Mouse (Mus musculus) activated CD4-positive, CD25-positive, alpha-beta regulatory T cell, adult 4 months (primary cell): ENCODE measurements around the gene Mettl23. TPM values are rescaled to one million over a fixed set of nuclear protein-coding genes. Genes with fewer than 3 reads are reported as not detected.
A peak's percentile ranks its signal among the peaks of the same experiment; 100 is the strongest.

Source experiments
- ATAC-seq: one replicate; pipeline ENCODE4 v1.8.0; 2017
- polyA plus RNA-seq, 2 experiments: library from polyadenylated mRNA; unstranded; fragments of 100-300 nt; shearing (Covaris generic); gene quantifications; one replicate each; pipeline ENCODE4 v1.2.1; 2017

Gene Mettl23
- 100 to 1,000 TPM; 105 to 149 TPM for polyA plus RNA-seq

- peak; percentile 83 for ATAC-seq
Observed at GRCm38 (mm10) chr11:116843261-116844233, at the start of gene Mettl23, which contains the start of gene Jmjd6. Gene Mettl23, plus strand, starts transcription at chr11:116843278. Gene Jmjd6, minus strand, starts transcription at chr11:116843449.

- no peak for ATAC-seq
Observed at GRCm38 (mm10) chr11:116799364-116799763, 43.7 kb upstream of the Mettl23 start.

GRCm38 (mm10) chr11:116801106-116801505 is 42.0 kb upstream of the Mettl23 start:
- ATAC-seq, result no peak

DNA sequence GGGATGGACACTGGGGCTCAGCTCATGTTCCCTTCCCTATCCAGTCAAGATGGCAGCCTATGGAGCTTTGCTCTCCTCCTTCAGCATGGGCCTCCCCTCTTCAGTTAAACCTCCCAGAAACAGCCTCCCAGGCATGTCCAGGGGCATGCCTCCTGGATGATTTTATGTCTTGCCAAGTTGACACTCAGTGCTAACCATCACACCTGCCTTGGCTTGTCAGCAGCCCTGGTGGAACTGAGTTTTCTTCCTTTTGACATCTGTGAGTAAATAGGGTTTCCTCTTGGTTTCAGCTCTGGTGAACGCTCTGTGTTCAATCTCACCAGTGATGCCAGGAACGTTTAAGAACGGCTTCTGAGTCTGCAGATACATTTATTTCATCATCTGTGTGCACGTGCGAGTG is 40.4 kb upstream of the Mettl23 start:
- no peak for ATAC-seq

DNA sequence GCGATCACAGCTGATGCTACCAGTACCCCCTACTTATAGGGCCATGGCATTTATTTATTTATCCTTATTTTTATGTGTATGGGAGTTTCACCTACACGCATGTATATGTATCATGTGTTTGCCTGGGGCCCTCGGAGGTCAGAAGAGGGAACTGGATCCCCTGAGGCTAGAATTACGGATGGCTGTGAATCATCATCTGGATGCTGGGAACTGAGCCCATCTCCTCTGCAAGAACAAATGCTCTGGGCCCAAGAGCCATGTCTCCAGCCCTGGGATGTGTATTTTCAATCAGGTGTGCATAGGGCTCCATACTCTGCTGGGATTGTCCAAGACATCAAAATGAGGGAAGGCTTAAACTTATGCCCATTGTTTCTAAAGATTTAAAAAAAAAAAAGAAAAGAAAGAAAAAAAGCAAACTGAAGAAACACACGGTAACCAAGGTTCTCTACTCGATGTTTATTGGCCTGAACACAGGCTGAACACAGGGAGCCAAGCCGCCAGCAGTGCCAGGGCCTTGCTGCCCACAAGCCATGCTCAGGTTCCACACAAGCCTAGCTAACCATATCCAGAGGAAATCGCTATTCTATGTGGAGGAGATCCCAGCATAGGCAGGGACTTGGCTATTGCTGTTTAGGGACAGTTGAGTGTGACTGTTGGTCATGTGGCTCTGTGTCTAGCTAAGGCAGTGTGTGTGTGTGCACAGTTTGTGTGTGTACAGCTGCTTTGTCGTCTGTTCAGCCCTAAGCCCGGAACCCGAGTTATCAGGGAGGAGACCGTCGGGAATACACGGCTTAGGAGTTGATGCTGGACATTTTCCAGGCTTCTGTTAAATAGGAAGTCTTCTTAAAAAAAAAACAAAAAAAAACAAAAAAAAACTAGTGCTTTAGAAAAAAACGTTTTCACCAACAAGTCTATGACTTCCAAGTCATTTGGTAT is 36.7 kb upstream of the Mettl23 start:
- ATAC-seq, result no peak

DNA sequence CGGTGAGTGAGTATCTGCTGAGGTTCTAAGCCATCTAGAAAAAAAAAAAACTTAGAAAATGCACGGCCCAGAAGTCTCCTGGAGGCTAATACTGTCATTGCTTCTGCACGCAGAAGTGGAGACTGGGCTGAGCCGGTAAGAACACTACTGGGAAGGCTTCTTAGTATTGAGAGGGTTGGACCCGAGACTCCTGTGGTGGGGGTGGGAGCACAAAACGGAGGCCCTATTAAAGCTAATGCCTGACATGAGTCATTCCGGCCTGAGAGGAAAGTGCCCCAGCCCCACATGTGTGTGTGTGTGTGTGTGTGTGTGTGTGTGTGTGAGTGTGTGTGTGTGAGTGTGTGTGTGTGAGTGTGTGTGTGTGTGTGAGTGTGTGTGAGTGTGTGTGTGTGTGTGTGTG is 36.0 kb upstream of the Mettl23 start:
- no peak for ATAC-seq

DNA sequence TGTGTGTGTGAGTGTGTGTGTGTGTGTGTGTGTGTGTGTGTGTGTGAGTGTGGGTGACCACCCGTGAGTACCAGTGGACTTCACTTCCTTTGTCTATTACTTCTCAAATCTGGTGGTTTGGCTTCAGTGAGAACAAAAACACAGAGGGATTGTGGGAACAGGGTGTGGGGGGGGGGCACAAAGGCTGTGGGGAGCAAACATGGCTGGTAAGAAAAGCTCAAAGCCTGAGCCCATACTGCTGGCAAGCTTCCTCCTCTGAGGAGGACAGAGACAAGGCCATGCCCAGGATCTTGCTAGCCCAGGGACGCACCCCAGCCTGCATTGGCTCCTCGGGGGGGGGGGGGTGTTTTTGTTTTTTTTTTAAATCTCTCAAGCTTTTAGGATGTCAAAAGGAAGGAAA is 35.6 kb upstream of the Mettl23 start:
- ATAC-seq, result no peak

DNA sequence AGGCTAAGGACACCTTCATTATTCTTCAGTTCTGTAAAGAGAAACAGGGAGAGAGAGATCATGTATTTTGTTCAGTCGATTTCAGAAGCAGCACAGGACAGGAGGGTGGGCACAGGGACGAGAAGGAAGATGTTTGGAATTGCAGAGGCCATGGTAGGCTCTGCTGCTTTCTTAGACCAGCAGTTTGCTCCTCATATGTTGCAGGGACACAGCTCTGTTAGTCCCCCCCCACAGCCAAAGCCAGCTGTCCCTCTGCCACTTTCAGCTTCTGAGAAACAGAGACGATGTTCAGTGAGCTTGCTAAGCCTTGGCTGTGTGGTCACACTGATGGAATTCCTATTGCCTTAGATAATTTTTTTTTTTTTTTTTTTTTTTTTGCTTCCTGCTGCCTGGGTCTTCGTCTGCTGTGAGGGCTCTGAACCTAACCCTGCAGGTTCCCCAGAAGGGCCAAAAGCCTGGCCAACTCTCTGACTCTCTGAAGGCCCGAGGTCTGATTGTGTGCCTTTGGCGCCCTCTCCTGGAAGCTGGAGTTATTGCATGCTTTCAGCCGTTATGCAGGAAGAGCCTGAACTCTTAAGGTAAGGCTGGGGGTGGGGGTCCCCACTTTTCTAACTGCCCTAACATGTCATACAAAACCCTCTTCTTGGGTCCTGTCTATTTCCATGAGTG is 35.0 kb upstream of the Mettl23 start:
- ATAC-seq, result no peak

- no peak for ATAC-seq
Observed at GRCm38 (mm10) chr11:116808811-116809395, 34.2 kb upstream of the Mettl23 start.

DNA sequence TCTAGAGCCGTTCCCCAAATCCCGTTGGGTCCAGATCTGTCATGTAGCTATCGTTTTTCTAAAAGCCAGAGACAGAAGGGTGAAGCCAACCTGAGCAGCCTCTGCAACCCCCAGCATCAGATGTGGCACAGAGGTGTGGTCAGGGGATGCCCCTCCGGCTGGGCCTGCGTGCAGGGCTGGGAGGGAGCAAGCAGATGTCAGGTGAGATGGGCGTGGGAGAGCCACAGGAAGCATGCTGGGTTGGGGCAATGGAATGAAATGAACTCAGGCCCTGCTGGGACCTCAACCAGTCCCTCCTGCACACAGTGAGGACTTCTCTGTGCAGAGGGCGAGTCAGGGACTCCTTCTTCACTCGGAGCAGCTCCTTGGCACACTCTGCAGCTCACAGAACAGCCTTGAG is 33.6 kb upstream of the Mettl23 start:
- peak; percentile 49 for ATAC-seq

DNA sequence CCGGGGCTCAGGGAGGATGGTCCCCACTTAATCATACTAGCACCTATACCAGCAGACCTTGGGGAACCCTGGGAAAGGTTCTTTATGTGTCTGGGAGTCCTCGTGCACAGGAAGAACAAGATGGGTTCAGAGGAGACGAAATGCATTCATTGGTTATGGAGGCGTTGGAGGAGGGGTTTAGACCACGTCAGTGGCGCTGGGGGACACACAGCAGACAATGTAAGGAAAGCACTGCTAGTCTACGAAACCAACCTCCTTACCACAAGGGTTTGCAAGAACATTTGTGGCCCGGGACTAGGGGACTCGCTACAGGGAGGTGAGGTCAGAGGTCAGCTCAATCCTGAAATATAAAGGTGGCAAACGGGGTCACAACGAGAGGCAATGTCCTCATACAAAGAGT is 32.5 kb upstream of the Mettl23 start:
- ATAC-seq, result no peak

GRCm38 (mm10) chr11:116810983-116811901 is 31.8 kb upstream of the Mettl23 start:
- ATAC-seq, result peak; percentile 86

- no peak for ATAC-seq
Observed at GRCm38 (mm10) chr11:116812793-116813529, 30.1 kb upstream of the Mettl23 start.

DNA sequence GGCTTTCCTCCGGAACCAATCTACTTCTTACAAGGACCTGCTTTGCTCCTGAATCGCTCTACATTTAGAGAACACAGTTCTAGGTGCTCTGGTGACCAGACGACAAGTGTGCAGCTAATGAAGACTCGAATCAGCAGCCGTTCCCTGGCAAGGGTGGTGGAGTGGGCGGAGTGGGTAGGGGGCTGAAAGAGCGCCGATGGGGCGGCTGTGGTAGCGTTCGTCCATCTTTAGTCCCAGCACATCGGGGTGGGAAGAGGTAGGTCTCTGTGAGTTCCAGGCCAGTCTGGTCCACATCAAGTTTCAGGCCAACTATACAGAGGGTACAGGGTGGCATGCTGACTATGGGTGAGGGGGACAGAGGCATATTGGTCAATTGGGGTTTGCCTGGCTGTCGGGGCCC is 29.5 kb upstream of the Mettl23 start:
- ATAC-seq, result no peak

- no peak for ATAC-seq
Observed at GRCm38 (mm10) chr11:116814076-116814883, 28.8 kb upstream of the Mettl23 start.

DNA sequence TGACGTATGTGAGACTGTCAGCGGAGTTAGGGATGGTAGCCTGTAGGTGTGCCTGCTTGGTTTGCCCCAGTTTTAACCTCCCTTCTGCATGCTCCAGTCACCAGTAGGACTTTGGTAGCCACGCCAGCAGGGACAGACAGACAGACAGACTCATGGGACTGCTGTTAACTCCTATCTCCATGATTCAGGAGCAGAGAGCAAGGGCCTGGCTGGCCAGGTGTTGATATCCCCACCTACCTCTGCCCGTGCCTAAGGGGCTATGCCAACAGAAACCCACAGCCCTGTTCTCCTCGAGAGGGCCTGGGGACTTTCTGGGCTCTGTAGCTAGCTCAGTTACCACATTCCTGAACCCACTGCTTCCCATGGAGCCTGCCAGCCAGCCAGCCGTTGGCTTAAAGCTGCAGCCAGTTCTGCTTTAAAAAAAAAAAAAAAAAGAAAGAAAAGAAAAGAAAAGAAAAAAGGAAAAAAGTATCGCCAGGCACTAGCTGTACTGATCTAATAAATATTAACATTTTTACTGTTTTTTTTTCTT is 28.1 kb upstream of the Mettl23 start:
- no peak for ATAC-seq

DNA sequence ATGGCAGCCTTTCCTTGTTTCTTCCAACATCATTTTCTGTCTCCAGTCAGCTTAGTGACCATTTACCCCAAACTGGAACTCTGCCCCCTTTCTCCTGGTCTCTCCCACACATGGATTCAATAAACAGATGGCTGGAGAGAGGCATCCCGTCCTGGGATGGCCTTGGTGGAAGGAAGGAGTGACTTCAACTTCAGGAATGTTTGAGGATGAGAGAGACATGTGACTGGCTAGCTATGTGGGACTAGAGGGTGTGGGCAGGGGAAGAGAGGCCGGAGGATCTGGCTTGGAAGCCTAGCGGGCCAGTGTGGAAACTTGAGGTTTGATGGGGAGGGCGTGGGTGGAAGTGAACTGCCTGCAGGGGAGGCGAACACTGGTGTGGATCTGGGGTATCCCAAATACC is 26.3 kb upstream of the Mettl23 start:
- ATAC-seq, result no peak

- ATAC-seq, result no peak
Observed at GRCm38 (mm10) chr11:116817567-116817966, 25.5 kb upstream of the Mettl23 start.

DNA sequence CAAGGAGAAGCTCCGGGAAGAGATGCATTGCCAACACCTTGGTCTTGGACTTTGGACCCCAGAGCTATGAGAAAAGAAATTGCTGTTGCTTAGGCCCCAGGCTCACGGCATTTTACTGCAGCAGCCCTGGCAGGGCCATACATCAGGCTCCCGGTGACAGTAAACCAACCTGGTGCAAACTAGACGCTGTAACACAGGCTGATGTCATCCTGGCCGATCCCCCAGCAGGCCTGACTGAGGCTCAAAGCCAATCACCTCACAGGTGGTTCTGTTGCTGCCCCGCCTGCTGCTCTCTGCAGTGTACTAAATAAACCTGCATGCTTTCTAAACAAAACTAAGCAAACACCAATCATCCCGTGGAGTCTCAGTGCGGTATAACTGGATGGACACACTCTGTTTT is 24.4 kb upstream of the Mettl23 start:
- no peak for ATAC-seq
